Mouse (Mus musculus): ENCODE measurements at regions not wholly inside any gene's neighbourhood (a gene's known extent, or its start where the extent isn't known, plus 50 kb on each side); places are given as distances from the start of the nearest gene placed in this dataset.

DNA sequence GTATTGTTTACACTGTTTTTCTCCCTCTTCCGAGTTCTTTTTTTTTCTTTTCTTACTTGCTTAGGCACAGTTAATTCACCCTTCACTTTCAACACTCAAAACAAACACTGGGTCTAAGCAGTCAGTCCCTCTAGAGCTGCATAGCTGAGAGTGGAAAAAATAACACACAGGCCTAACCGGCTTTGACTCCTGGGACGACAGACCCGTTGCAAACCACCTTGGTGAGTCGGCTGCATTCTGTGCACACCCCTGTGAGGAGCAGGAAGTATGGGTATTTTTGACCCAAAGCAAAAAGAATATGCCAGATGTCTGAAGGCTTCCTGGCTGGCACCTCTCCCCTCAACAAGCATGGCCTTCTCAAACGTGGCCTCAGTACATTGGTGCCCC lies 105.6 kb upstream of the Irf2bp2 start:
- no peak for TF ChIP-seq CTCF (IDR thresholded peaks at IDR 0.05)
- no peak for DNase-seq
- intact Hi-C loops (cut with DNase I), result no loop called here
- Histone ChIP-seq H3K4me3 (no peak overlapping the region), H3K27ac (peak overlapping the region; percentile 81)

GRCm38 (mm10) chr8:126698601-126699388 lies 105.0 kb upstream of the Irf2bp2 start:
- intact Hi-C loops (cut with DNase I), result no loop called here
- no peak for TF ChIP-seq CTCF (IDR thresholded peaks at IDR 0.05)
- peak; percentile 66 for DNase-seq
- Histone ChIP-seq H3K4me3 (no peak overlapping the region), H3K27ac (peak overlapping the region; percentile 81)

- TF ChIP-seq CTCF (IDR thresholded peaks at IDR 0.05), result no peak
- Histone ChIP-seq H3K27ac (peak overlapping the region; percentile 43; the same call in 1 of the 2 replicates), H3K4me3 (no peak overlapping the region)
- intact Hi-C loops (cut with DNase I), result no loop called here
- DNase-seq, result no peak
Measured at GRCm38 (mm10) chr8:126696346-126697010, 102.7 kb upstream of the Irf2bp2 start.

- TF ChIP-seq CTCF (IDR thresholded peaks at IDR 0.05), result no peak
- DNase-seq, result peak; percentile 61
- Histone ChIP-seq H3K27ac (peak overlapping the region; percentile 71), H3K4me3 (no peak overlapping the region)
- intact Hi-C loops (cut with DNase I), result no loop called here
Measured at GRCm38 (mm10) chr8:126694370-126694769, 100.6 kb upstream of the Irf2bp2 start.

- no peak for DNase-seq
- intact Hi-C loops (cut with DNase I), result no loop called here
- TF ChIP-seq CTCF (IDR thresholded peaks at IDR 0.05), result no peak
Measured at GRCm38 (mm10) chr8:126693642-126694041, 99.9 kb upstream of the Irf2bp2 start.

DNA sequence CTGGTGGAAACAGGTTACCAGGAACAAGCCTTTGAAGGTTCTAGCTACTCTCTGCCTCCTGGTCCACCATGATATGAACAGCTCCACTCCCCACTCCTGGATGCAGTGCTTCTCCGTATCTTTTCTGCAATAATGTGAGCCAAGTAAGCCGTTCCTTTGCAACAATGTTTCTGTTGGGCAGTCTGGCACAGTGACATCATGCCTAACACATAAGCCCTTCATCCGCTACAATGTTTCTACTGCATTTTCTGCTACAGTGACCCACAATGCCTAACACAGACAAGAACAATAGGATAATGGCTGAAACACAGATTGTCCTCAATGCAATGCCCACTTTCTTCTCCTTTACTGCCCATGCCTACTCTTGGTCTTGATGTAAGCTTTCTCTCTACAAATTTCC lies 98.9 kb upstream of the Irf2bp2 start:
- intact Hi-C loops (cut with DNase I), result no loop called here
- H3K4me3 ChIP-seq, result no peak overlapping the region
- H3K27ac ChIP-seq, result peak overlapping the region; percentile 75
- no peak for DNase-seq
- TF ChIP-seq CTCF (IDR thresholded peaks at IDR 0.05), result no peak

More at GRCm38 (mm10) chr8:126693642-126694041, 99.9 kb upstream of the Irf2bp2 start:
- no peak overlapping the region for H3K4me3 ChIP-seq
- H3K27ac ChIP-seq, result peak overlapping the region; percentile 71

- intact Hi-C loops (cut with DNase I), result no loop called here
- Histone ChIP-seq H3K27ac (peak overlapping the region; percentile 75), H3K4me3 (no peak overlapping the region)
- DNase-seq, result peak; percentile 72
- peak; percentile 32 for TF ChIP-seq CTCF (IDR thresholded peaks at IDR 0.05)
Measured at GRCm38 (mm10) chr8:126692263-126692662, 98.5 kb upstream of the Irf2bp2 start.

GRCm38 (mm10) chr8:126688450-126688849 lies 94.7 kb upstream of the Irf2bp2 start:
- peak; percentile 46 for TF ChIP-seq CTCF (IDR thresholded peaks at IDR 0.05)
- DNase-seq, result no peak
- no peak overlapping the region for H3K4me3 ChIP-seq
- intact Hi-C loops (cut with DNase I), result no loop called here
- H3K27ac ChIP-seq, result no peak overlapping the region

DNA sequence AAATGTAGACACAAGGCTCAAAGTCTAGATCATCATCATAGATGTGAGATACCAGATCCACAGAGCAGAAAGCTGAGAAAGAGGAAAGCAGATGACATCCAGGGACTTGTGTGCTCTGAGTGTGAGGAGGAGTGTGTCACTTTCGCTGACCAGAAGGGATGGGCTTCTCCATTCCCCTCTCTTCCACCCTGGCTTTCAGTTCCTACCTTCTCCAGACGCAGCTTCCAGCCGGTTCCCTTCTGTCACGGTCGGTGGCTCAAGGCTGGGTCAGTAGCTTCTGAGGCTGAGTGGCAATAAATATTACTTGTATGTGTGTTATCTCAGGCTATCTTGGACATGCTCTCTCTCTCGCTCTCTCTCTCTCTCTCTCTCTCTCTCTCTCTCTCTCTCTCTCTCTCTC lies 94.2 kb upstream of the Irf2bp2 start:
- Histone ChIP-seq H3K4me3 (no peak overlapping the region), H3K27ac (no peak overlapping the region)
- intact Hi-C loops (cut with DNase I), result no loop called here
- DNase-seq, result no peak
- no peak for TF ChIP-seq CTCF (IDR thresholded peaks at IDR 0.05)

- peak; percentile 58 for DNase-seq
- intact Hi-C loops (cut with DNase I), result no loop called here
- H3K27ac ChIP-seq, result peak overlapping the region; percentile 3
- no peak overlapping the region for H3K4me3 ChIP-seq
- no peak for TF ChIP-seq CTCF (IDR thresholded peaks at IDR 0.05)
Measured at GRCm38 (mm10) chr8:126686827-126687226, 93.0 kb upstream of the Irf2bp2 start.

DNA sequence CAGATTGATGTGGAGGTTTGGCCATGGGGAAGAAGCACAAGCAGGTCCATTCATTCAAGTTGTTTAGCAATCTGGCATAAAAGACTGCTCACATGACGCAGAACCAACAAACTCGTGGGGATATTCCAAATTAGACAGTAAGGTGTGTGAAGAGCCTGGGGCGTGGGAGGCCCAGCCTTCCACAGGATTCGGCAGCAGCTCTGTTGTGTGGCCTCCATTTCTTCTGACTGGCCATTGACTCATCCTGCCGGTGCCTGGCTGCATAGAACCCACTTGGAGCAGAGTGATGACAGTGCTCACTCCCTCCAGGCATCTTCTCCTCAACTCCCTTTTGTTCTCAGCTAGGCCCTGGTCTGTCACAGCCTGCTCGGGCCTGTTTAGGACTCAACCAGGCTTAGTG lies 91.6 kb upstream of the Irf2bp2 start:
- Histone ChIP-seq H3K4me3 (no peak overlapping the region), H3K27ac (peak overlapping the region; percentile 24)
- intact Hi-C loops (cut with DNase I), result no loop called here
- no peak for DNase-seq
- no peak for TF ChIP-seq CTCF (IDR thresholded peaks at IDR 0.05)

- DNase-seq, result no peak
- TF ChIP-seq CTCF (IDR thresholded peaks at IDR 0.05), result no peak
- Histone ChIP-seq H3K27ac (peak overlapping the region; percentile 79; the same call in 1 of the 2 replicates), H3K4me3 (no peak overlapping the region)
- intact Hi-C loops (cut with DNase I), result loop anchor here (5.0 kb wide), 1 partner anchor 33 kb away; no protein-coding TSS in a partner anchor
Measured at GRCm38 (mm10) chr8:126683950-126684349, 90.2 kb upstream of the Irf2bp2 start.

DNA sequence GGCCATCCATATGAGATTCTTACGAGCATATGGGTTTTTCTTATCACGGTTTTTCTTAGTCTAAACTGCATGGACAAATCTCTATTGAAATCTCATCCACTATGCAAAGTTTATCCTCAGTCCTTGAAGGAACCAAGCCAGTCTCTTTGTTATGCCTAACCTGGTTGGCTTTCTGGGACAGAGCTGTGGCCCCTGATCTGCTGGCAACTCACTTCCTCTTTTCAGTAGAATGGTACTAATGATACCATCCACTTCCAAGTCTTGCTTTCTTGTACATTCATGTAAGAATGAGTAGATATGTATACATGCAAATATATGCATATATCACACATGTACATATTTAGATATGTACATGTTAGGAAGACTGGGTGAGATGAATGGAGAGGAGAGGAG lies 89.8 kb upstream of the Irf2bp2 start:
- Histone ChIP-seq H3K4me3 (no peak overlapping the region), H3K27ac (peak overlapping the region; percentile 79)
- no peak for DNase-seq
- intact Hi-C loops (cut with DNase I), result loop anchor here (5.0 kb wide), 1 partner anchor 34 kb away; no protein-coding TSS in a partner anchor
- no peak for TF ChIP-seq CTCF (IDR thresholded peaks at IDR 0.05)

All from gastrocnemius, adult 2 months (tissue).